Mouse (Mus musculus) thymus, postnatal 25 days (tissue): ENCODE results near the gene Kctd15.
A peak's percentile ranks its signal among the peaks of the same experiment; 100 is the strongest.

Experiments
- DNase-seq: peaks from one replicate; pipeline ENCODE4 v3.0.0; 2022

The Kctd15 gene

GRCm38 (mm10) chr7:34656632-34657031, at the start of gene Kctd15:
Gene Kctd15 (minus strand): TSS chr7:34656732.
- no peak for DNase-seq

GRCm38 (mm10) chr7:34704401-34704800, 47.9 kb upstream of the Kctd15 start:
- DNase-seq: no peak

- no peak for DNase-seq
These were observed 46.9 kb upstream of the Kctd15 start for GRCm38 (mm10) chr7:34703437-34703836.

GRCm38 (mm10) chr7:34702718-34703351, 46.3 kb upstream of the Kctd15 start:
- peak; percentile 6 for DNase-seq

- DNase-seq: no peak
These were observed 43.4 kb upstream of the Kctd15 start for GRCm38 (mm10) chr7:34699888-34700287.

- DNase-seq: no peak
These were observed 41.7 kb upstream of the Kctd15 start for GRCm38 (mm10) chr7:34698221-34698620.

- no peak for DNase-seq
These were observed 39.6 kb upstream of the Kctd15 start for GRCm38 (mm10) chr7:34696086-34696485.

GRCm38 (mm10) chr7:34694898-34695297, 38.4 kb upstream of the Kctd15 start:
- no peak for DNase-seq

- no peak for DNase-seq
These were observed 37.4 kb upstream of the Kctd15 start for GRCm38 (mm10) chr7:34693916-34694315.

GRCm38 (mm10) chr7:34693072-34693471, 36.5 kb upstream of the Kctd15 start:
- no peak for DNase-seq

- DNase-seq: no peak
These were observed 33.6 kb upstream of the Kctd15 start for GRCm38 (mm10) chr7:34690111-34690510.

GRCm38 (mm10) chr7:34689028-34689427, 32.5 kb upstream of the Kctd15 start:
- DNase-seq: no peak

GRCm38 (mm10) chr7:34685801-34686200, 29.3 kb upstream of the Kctd15 start:
- no peak for DNase-seq

- DNase-seq: no peak
These were observed 28.6 kb upstream of the Kctd15 start for GRCm38 (mm10) chr7:34685176-34685575.

GRCm38 (mm10) chr7:34680771-34681421, 24.4 kb upstream of the Kctd15 start:
- no peak for DNase-seq

- no peak for DNase-seq
These were observed 23.4 kb upstream of the Kctd15 start for GRCm38 (mm10) chr7:34679886-34680285.

GRCm38 (mm10) chr7:34675831-34676514, 19.4 kb upstream of the Kctd15 start:
- DNase-seq: peak; percentile 33

- no peak for DNase-seq
These were observed 18.7 kb upstream of the Kctd15 start for GRCm38 (mm10) chr7:34675120-34675790.

- DNase-seq: no peak
These were observed 16.4 kb upstream of the Kctd15 start for GRCm38 (mm10) chr7:34672916-34673315.

- peak; percentile 79 for DNase-seq
These were observed 15.4 kb upstream of the Kctd15 start for GRCm38 (mm10) chr7:34671911-34672310.

- DNase-seq: no peak
These were observed 14.2 kb upstream of the Kctd15 start for GRCm38 (mm10) chr7:34670778-34671177.

- no peak for DNase-seq
These were observed 12.8 kb upstream of the Kctd15 start for GRCm38 (mm10) chr7:34669336-34669735.

GRCm38 (mm10) chr7:34667874-34668273, 11.3 kb upstream of the Kctd15 start:
- DNase-seq: no peak

- no peak for DNase-seq
These were observed 6.6 kb upstream of the Kctd15 start for GRCm38 (mm10) chr7:34663145-34663544.
